Mouse (Mus musculus): ENCODE results near the gene Phf11b. TPM values are rescaled to one million over a fixed set of nuclear protein-coding genes. Genes with fewer than 3 reads are reported as not detected.
"Not testable (repeated sequence)": the region's sequence is repeated elsewhere in the genome, so short reads cannot be mapped to it uniquely, and the experiment has no call there.

Gene Phf11b
- 1.1 and 2.3 TPM in 2 replicates for polyA plus RNA-seq (2012; rRNA removed)

DNA sequence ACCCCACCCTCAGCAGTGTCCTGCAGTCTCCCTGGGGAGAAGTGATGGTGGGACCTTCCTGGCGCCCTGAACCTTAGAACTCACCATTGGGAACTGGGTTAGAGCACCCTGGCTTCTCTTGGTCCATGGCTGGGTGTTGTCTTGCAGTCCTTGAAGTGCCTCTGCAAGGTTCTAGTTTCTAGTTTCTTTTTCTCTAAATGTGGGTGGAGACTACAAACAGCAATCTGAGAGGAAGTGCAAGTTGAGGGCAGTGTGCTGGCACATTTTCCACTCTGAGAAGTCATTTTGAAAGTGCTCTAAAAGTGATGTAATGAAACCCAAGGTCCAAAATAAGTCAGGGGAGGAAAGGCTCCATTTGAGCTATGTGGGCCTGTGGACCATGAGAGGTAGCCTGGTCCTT, at the start of gene Phf11b:
Gene Phf11b (minus strand): TSS at position 163 of the 400 bp plus-strand sequence.
- H3K4me1 ChIP-seq (ENCODE audit: control insufficient read depth, insufficient read depth, low read length); H3K27me3 ChIP-seq (replicated peaks; ENCODE audit: control insufficient read depth, insufficient read depth, low read length); H3K36me3 ChIP-seq (ENCODE audit: control insufficient read depth, insufficient read depth, low read length): not testable (repeated sequence)
- DNase-seq: peak; percentile 43
- H3K4me3 ChIP-seq (ENCODE audit: insufficient read depth, low read depth, low read length): 0 out of 2 replicates have a peak within 1 kb of the TSS, but pooled peaks have one; percentile 9
- 71% methylated on average over 1 of the region's 1 CpGs for WGBS
- peak within 1 kb of the TSS; percentile 16; the same call in 1 of the 2 replicates for H3K27ac ChIP-seq (ENCODE audit: insufficient read depth, low read depth, low read length)

DNA sequence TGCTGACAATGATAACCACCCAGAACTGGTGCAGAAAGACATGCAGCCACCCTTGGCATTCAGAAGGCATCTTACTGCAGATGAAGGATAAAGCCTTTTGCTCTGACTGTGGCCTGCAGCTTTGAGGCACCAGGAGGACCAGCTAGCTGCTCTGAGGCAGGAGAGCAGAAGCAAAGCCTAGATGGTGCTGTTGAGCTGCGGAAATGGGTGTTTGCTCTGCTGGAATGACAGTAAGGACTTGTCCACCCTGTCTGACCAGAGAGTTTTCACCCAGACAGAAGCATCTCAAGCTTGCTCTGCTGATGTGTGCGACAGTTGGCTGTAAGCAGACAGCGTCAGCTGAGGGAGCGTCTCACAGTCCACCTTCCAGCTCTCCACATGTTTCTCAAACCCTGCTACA, 49.0 kb upstream of the Phf11b start:
- DNase-seq: peak; percentile 43
- 0 out of 2 replicates have a peak, but pooled peaks have one; percentile 24 for TF ChIP-seq CTCF (conservative IDR thresholded peaks at IDR 0.05; ENCODE audit: insufficient read depth, insufficient read length, low read depth, low read length)
- H3K4me1 ChIP-seq (ENCODE audit: control insufficient read depth, insufficient read depth, low read length); H3K36me3 ChIP-seq (ENCODE audit: control insufficient read depth, insufficient read depth, low read length); H3K27ac ChIP-seq (ENCODE audit: insufficient read depth, low read depth, low read length); H3K4me3 ChIP-seq (ENCODE audit: insufficient read depth, low read depth, low read length); H3K27me3 ChIP-seq (replicated peaks; ENCODE audit: control insufficient read depth, insufficient read depth, low read length): not testable (repeated sequence)
- 58% methylated on average over 4 of the region's 4 CpGs for WGBS

DNA sequence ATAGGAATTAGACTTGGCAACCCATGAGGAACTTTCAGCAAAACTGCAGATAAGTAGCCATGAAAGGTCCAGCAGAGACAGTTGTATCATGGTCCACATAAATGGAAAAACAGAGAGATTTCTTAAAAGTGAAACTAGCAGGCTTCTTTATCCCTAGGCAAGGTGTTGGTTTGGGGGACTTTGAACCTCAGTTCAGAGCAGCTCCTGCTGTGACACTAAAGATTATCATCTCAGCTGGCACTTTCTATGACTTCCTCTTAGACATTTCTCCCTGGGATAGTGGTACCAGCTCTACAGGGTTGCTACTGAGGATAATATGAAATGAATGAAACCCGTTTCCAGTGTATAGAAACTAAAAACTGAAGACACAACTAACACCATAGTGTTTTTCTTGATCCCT, 48.4 kb upstream of the Phf11b start:
- H3K27ac ChIP-seq (ENCODE audit: insufficient read depth, low read depth, low read length): no peak overlapping the region
- WGBS: 65% methylated on average over 1 of the region's 1 CpGs
- TF ChIP-seq CTCF (conservative IDR thresholded peaks at IDR 0.05; ENCODE audit: insufficient read depth, insufficient read length, low read depth, low read length) (no peak), POLR2A (IDR thresholded peaks at IDR 0.05; ENCODE audit: low read depth, low read length) (no peak)
- no peaks in the 10 kb centered on the region for H3K27me3 ChIP-seq (replicated peaks; ENCODE audit: control insufficient read depth, insufficient read depth, low read length)
- H3K36me3 ChIP-seq (ENCODE audit: control insufficient read depth, insufficient read depth, low read length): no peaks in the 10 kb centered on the region; the same call in 1 of the 2 replicates
- H3K4me3 ChIP-seq (ENCODE audit: insufficient read depth, low read depth, low read length): no peak overlapping the region
- DNase-seq: no peak
- no peaks in the 10 kb centered on the region for H3K4me1 ChIP-seq (ENCODE audit: control insufficient read depth, insufficient read depth, low read length)

DNA sequence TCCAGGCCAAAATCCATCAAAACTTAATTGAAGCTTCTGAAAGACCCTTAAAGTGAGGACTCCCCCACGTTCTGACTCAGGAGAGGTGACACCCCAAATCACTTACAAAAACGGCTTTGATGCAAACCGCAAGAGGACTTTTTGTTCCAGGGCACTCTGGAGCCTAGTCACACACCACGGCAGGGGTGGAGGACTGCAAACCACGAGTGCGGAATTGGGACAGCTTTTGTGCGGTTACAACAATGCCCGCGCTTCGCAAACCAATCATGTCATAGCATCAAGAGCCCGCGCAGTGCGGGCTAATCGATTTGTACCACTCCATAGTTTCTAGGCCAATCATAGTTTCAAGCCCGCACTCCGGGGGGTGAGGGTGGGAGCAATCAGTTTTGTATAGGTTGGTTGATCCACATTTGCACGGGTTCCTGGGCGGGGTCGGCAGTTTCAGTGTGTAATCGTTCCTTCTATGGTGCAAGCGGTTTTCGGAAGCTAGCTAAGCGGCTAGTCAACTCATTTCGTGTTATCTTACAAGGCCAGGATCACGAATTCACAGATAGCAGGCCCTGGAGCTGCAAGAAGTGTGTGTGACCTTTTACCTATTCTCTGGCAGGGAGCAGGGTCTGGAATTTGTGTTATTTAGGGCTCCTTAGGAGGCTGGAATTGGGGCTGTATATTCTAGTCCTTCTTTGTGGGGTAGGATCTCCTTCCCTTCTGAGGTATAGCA, 29.4 kb upstream of the Phf11b start:
- Histone ChIP-seq H3K27ac (ENCODE audit: insufficient read depth, low read depth, low read length) (no peak overlapping the region), H3K4me3 (ENCODE audit: insufficient read depth, low read depth, low read length) (no peak overlapping the region), H3K4me1 (ENCODE audit: control insufficient read depth, insufficient read depth, low read length) (no peaks in the 10 kb centered on the region), H3K27me3 (replicated peaks; ENCODE audit: control insufficient read depth, insufficient read depth, low read length) (no peaks in the 10 kb centered on the region), H3K36me3 (ENCODE audit: control insufficient read depth, insufficient read depth, low read length) (no peaks in the 10 kb centered on the region)
- no peak for DNase-seq
- TF ChIP-seq CTCF (conservative IDR thresholded peaks at IDR 0.05; ENCODE audit: insufficient read depth, insufficient read length, low read depth, low read length): no peak
- TF ChIP-seq POLR2A (IDR thresholded peaks at IDR 0.05; ENCODE audit: low read depth, low read length): no peak
- 93% methylated on average over 25 of the region's 25 CpGs for WGBS

DNA sequence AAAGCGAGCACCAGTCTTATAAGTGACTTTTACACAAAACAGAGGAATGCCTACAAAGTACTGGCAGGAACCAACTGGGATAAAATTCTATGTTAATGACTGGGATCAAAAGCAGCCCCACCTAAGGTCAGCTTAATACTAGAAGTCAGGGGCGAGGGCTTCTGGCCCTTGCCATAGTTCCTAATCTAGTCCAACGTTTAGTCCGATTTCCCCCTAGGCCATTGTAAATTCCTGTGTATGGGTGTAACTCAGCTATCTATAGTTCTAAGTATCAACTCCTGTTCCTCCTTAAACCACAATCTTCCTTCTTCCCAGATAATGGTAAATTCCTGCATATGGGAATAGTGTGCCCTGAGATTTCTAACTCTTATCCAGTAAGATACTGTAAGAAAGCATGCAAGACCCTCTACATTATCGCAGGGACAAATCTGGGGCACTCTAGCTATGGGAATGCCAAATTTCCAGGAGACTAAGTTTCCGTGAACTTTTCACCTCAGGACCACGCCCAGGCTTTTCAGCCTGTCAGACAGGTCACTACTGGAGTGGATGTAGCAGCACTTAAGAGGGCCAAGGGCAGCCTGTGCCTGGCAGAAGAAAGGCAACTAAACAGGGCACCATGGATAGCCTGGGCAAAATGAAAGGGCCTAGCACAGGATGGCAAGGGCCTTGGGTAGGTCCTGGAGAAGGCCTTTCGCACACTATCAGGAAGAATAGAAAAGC, 25.4 kb upstream of the Phf11b start:
- Histone ChIP-seq H3K27me3 (replicated peaks; ENCODE audit: control insufficient read depth, insufficient read depth, low read length) (no peaks in the 10 kb centered on the region), H3K36me3 (ENCODE audit: control insufficient read depth, insufficient read depth, low read length) (no peaks in the 10 kb centered on the region), H3K4me1 (ENCODE audit: control insufficient read depth, insufficient read depth, low read length) (no peaks in the 10 kb centered on the region), H3K4me3 (ENCODE audit: insufficient read depth, low read depth, low read length) (no peak overlapping the region), H3K27ac (ENCODE audit: insufficient read depth, low read depth, low read length) (no peak overlapping the region)
- 79% methylated on average over 8 of the region's 8 CpGs for WGBS
- no peak for TF ChIP-seq CTCF (conservative IDR thresholded peaks at IDR 0.05; ENCODE audit: insufficient read depth, insufficient read length, low read depth, low read length)
- no peak for TF ChIP-seq POLR2A (IDR thresholded peaks at IDR 0.05; ENCODE audit: low read depth, low read length)
- peak; percentile 2 for DNase-seq

DNA sequence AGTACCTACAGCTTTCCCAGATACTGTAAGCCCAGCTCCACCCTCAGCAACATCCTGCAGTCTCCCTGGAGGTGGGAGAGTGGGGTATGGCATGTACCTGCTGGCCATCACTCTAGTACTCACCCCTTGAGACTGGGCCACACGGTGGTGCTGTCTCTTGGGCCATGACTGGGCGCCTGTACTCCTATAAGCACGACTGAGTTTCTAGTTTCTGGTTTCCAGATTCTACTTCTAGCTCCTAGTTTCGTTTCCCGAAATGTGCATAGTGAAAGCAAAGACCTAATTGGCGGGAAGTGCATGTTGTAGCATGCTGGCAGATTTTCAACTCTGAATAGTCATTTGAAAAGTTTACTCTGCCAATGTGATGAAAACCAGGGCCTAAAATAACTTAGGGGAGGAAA, 24.1 kb upstream of the Phf11b start, which contains the start of gene Phf11d:
Gene Phf11d (minus strand): TSS at position 227 of the 401 bp plus-strand sequence.
- peak within 1 kb of the TSS; percentile 63 for H3K27ac ChIP-seq (ENCODE audit: insufficient read depth, low read depth, low read length)
- H3K27me3 ChIP-seq (replicated peaks; ENCODE audit: control insufficient read depth, insufficient read depth, low read length): no peaks in the 10 kb centered on the region
- WGBS: 56% methylated on average over 6 of the region's 6 CpGs
- H3K36me3 ChIP-seq (ENCODE audit: control insufficient read depth, insufficient read depth, low read length): no peaks in the 10 kb centered on the region
- peak within 1 kb of the TSS; percentile 50 for H3K4me3 ChIP-seq (ENCODE audit: insufficient read depth, low read depth, low read length)
- TF ChIP-seq POLR2A (IDR thresholded peaks at IDR 0.05; ENCODE audit: low read depth, low read length): no peak
- 0 out of 2 replicates have a peak, but pooled peaks have one; percentile 25 for TF ChIP-seq CTCF (conservative IDR thresholded peaks at IDR 0.05; ENCODE audit: insufficient read depth, insufficient read length, low read depth, low read length)
- H3K4me1 ChIP-seq (ENCODE audit: control insufficient read depth, insufficient read depth, low read length): no peaks in the 10 kb centered on the region
- DNase-seq: peak; percentile 85

DNA sequence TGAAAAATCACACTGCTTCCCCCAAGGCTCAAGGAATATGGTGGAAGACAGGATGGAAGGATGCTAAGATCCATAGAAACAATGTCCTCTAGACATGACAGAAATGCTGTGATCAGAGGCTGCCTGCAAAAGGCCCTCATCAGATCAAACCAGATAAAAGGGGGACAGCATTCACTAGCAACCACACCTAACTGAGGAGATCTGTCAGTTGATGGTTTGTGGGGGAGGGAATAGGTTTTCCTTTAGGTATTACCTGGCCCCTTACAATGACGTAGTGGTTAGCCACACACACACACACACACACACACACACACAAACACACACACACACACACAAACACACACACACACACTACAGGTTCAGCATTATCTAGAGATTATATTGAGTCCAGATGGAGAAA, 1.6 kb downstream of the Phf11b start:
- Histone ChIP-seq H3K27ac (ENCODE audit: insufficient read depth, low read depth, low read length) (no peak overlapping the region), H3K36me3 (ENCODE audit: control insufficient read depth, insufficient read depth, low read length) (no peaks in the 10 kb centered on the region), H3K4me3 (ENCODE audit: insufficient read depth, low read depth, low read length) (no peak overlapping the region), H3K4me1 (ENCODE audit: control insufficient read depth, insufficient read depth, low read length) (no peaks in the 10 kb centered on the region), H3K27me3 (replicated peaks; ENCODE audit: control insufficient read depth, insufficient read depth, low read length) (no peaks in the 10 kb centered on the region)
- no peak for DNase-seq
- TF ChIP-seq POLR2A (IDR thresholded peaks at IDR 0.05; ENCODE audit: low read depth, low read length) (no peak), CTCF (conservative IDR thresholded peaks at IDR 0.05; ENCODE audit: insufficient read depth, insufficient read length, low read depth, low read length) (no peak)
- 83% methylated on average over 1 of the region's 1 CpGs for WGBS

DNA sequence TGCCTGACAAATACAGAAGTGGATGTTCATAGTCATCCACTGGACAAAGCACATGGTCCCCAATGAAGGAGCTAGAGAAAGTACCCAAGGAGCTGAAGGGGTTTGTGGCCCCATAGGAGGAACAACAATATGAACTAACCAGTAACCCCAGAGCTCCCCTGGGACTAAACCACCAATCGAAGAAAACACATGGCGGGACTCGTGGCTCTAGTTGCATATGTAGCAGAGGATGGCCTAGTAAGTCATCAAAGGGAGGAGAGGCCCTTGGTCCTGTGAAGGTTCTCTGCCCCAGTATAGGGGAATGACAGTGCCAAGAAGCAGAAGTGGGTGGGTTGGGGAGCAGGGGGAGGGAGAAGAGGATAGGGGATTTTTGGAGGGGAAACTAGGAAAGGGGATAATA, 5.1 kb downstream of the Phf11b start:
- H3K4me1 ChIP-seq (ENCODE audit: control insufficient read depth, insufficient read depth, low read length); H3K36me3 ChIP-seq (ENCODE audit: control insufficient read depth, insufficient read depth, low read length); H3K27me3 ChIP-seq (replicated peaks; ENCODE audit: control insufficient read depth, insufficient read depth, low read length); H3K4me3 ChIP-seq (ENCODE audit: insufficient read depth, low read depth, low read length); H3K27ac ChIP-seq (ENCODE audit: insufficient read depth, low read depth, low read length); DNase-seq: not testable (repeated sequence)
- WGBS: 81% methylated on average over 3 of the region's 3 CpGs
